Mouse (Mus musculus): ENCODE data around the gene Runx2.

Runx2 gene

DNA sequence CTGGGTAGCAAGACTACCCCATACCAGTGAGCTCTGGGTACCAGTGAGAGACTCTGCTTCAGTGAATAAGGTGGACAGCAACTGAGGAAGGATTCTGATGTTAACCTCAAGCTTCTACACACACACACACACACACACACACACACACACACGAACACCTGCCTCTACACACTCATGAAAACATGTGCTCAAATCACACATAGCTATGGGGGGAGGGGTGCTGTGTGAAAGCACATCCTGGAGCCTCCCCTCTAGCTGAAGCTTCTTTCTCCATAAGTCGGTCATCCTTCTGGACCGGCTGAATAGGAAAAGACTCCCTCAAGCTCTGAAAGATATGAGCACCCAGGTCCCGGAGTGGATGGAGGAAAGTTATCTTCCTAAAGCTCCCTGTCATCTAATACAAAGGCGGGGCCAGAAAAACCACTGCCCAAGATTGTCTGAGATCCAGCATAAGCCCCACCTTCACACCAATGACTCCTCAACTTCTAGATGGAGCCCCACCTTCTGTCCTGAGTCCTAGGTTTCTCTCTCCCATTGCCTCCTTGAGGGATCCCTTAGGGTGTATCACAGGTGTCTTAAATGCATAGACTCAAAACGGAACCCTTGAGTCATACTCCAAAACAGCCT, 152.4 kb downstream of the Runx2 start:
- DNase-seq (ENCODE audit: low spot score in 2 of 2), result no peak

DNA sequence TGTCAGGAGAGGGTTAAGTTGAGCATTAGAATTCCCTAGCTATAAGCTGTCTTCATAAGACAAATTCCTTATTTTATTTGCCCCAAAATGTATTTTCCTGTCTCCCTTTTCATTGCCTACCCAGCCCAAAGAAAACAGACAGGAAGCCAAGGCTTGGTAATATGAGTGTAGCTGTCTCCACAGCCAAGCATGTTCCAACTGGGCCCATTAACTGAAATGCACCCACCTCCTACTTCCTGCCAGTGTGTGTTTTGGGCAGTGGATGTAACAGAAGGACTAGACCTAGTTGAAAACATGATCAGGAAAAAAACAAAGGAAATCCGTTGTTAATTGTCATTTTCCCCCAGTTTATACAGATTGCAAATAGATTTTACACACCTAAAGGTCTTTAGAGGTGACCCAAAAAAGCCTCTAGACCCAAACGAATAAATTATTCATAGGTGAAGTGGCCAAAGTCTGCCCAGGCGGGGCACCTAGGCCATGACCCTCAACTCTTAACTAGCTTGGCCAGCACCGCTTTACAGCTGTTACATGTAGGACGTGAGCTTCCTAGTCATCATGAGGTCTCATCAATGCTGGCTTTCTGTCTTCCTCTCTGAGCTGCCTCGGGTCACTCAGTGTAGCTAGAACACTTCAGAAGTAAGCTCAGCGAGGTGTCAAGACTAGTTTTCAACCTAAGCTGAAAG, 154.3 kb downstream of the Runx2 start:
- DNase-seq (ENCODE audit: low spot score in 2 of 2), result no peak

DNA sequence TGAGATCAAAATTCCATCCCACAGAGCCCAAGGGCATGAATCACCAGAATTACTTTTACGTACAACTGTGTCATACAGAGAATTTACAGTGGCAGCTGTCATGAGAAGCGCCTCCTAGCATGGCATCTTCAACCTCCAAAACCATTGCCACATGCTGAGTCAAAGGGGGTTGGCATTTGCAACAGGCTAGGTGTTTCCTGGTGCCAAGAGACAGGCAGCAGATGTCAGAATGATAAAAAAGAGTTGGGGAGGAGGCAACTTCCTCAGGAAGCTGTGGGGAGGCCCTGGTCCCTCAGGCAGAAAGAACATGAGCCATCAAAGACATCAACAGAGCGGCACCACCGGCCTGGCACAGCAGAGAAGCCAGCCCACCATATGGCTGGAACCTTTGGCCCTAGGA, 160.1 kb downstream of the Runx2 start:
- peak in 1 of 2 experiments; percentile 16 for DNase-seq (ENCODE audit: low spot score in 2 of 2)

DNA sequence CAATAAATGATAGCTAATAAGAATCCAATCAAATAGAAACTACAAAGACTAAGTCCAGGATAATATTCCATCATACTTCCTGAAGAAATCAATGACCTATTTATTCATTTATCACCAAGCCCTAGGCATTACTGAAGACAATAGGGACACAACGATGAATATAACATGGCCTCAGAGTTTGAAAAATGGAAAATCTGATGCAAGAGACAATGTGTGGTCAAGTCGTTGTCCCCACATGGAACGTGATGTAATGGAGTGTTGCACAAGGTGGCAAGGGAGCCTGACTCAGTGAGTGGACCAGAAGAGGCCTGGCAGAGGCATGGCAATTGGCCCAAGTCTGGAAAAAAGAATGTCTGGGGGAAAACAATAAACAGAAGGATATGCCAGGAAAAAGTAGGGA, 161.5 kb downstream of the Runx2 start:
- no peak for DNase-seq (ENCODE audit: low spot score in 2 of 2)

DNA sequence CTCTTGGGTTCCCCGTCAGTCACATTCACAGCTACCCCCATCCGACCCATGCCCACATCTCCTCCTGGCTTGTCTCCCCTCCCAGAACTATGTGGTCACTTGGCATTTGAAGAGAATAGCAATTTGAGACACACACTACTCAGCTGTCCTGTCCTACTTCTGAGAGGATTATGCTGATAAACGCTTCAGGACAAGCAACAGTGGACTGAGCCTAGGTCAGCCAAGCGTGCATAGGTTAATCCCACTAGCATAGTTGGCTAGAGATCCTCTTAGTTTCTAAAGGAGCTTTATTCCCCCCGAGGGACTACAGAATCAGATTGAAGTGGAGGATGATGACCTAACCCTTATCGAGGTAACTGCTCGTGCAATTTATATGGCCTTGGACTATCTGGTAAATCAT, 162.5 kb downstream of the Runx2 start:
- no peak for DNase-seq (ENCODE audit: low spot score in 2 of 2)

DNA sequence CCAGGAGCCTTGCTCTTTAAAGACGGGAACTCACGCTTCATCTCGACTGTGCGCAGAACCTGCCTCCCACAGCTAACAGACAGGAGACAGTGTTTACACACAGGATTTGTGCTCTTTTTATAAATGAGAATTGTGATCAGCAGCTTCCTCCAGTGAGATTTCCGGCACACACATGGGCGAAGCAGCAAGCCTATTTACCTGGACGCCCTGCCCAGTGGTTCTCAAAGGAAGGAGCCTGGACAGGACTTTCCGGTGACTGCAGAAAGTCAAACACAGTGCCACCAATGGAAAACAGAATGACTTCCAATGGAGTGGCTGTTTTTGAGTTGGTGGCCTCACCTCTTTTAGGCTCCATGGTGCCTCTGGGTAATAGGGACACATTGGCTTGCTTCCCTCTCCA, 163.0 kb downstream of the Runx2 start:
- DNase-seq (ENCODE audit: low spot score in 2 of 2), result no peak

DNA sequence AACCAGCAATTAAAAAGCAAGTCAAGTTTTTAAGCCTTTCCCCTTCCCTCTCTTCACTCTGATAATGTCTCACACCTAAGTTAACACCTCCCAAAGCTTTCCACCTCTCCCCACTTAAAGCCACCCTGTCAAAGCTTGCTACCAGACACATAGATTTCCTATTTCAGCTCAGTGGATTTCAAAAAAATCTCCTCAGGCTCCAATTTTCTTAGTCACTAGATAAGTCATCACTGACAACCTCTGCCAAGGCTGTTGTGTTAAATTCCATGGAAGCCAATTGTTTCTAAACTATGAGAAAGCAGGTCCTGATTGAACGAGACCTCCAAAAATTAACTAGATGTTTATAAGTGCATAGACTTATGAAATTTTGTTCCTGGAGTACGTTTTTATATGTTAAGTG, 164.2 kb downstream of the Runx2 start:
- DNase-seq (ENCODE audit: low spot score in 2 of 2), result no peak

DNA sequence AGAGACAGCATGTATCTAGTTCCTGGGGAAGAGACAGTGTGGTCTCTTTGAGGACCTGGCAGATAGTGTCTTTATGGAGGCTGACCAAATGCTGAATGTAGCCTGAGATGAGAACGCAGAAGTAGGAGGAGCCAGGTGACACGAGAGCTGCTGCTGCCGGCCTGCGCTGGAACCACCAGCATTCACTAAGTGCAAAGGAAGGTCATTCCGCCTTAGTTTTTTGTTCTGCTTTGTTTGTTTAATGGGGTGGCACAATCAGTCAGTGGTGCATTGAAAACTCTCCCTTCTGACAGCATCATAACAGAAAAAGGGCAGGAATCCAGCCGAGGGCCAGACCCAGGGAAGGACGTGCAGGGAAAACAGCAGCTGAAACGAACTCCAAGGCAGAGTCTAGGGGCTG, 165.5 kb downstream of the Runx2 start:
- no peak for DNase-seq (ENCODE audit: low spot score in 2 of 2)

DNA sequence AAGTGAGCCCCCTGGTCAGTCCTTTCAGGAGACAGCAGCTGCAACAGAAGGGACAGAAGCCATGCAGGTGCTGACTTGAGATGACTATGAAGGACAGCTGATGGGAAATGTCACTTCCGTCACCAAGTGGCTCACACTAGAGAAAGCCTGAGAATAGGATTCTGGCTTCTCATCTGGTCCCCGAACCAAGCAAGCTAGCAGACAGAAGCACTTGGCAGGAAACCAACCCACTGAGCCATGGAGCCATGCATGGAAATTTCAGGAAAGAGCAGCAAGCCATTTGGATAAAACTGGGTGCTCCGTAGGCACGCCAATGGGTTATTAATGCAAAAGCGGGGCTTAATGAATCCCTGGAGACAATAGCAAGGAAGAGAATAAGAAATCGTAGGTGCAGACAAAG, 166.7 kb downstream of the Runx2 start:
- DNase-seq (ENCODE audit: low spot score in 2 of 2), result no peak

DNA sequence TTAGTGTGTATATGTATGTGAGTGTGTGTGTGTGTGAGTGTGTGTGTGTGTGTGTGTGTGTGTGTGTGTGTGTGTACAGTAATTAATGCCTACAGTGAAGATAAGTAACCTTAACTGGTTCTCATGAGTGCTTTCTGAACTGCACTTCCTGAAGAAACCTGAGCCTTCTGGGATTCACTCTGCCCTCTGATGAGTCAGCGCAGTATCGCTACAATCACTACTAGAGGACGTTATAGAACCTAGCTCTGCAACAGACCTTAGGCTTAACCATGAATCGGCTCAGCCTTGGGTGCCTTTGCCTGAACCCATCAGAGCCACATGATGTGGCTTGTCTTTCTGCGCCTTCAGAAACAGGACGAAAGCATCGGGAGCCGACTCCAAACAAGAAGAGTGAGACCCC, 169.5 kb downstream of the Runx2 start:
- no peak for DNase-seq (ENCODE audit: low spot score in 2 of 2)

DNA sequence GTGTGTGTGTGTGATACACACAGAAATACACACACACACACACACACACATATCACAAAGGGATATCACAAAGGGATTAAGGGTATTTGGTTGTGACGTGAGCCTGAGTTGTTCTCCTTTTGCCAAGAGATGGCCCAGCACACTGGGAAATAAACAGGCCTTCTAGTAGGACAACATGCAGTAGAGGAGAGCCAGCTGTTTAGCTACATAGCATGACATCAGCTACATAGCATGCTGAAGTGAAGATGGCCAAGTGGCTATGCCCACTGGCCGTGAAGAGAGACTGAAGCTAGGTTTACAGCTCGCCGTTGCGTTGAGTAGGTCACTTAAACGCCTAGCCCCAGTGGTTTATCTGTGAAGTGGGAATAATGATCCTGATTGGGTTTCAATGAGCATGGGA, 171.3 kb downstream of the Runx2 start:
- no peak for DNase-seq (ENCODE audit: low spot score in 2 of 2)

DNA sequence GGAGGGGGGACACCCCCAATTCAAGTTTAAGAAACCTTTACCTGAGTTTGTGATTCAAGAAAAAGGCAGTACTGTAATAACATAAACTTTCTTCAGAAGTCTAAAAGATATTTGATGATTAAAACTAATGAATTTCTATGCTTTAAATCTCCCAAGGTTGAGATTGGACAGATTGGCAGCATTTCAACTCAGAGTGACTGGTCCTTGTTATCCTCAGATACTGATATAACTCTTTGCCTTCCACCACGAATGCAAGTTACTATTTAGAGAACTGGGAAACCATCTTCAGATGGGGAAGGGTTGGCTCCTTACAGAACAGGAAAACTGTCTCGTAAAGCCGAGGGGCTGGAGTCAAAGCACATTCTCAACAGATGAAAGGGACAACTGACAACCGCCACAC, 172.5 kb downstream of the Runx2 start:
- no peak for DNase-seq (ENCODE audit: low spot score in 2 of 2)

DNA sequence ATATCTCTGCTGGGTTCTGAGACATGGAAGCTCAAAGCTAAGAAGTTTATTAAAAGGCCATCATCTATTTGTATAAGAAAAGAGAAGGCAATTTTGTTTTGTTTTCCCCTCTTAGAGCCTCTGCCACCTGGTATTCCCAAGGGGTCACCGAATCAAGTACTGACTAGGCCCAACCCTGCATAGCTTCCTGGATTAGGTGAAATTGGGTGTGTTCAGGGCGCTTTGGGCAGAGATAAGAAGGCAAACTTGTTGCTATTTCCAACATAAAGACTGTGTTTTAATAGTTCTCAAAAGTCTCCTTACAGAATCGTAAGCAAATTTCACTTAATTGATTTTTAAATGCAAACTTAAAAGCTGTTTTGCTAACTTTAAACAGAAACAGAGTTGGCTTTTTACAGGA, 173.7 kb downstream of the Runx2 start:
- DNase-seq (ENCODE audit: low spot score in 2 of 2), result no peak

DNA sequence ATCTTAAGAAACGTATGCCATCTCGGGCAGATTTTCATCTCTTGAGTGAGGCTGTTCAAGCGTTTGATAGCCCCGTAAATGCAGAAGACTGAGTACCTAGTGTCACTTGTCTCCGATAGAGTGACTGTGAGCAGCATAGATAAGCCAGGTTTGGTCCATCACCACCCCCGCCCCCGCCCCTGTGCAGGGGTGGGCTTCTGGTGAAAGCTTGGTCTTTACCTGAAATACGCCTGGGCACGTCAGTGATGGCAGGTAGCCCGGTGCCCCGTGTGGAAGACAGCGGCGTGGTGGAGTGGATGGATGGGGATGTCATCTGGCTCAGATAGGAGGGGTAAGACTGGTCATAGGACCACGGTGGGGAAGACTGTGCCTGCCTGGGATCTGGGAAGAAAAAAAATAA, 175.2 kb downstream of the Runx2 start:
- DNase-seq (ENCODE audit: low spot score in 2 of 2), result no peak

DNA sequence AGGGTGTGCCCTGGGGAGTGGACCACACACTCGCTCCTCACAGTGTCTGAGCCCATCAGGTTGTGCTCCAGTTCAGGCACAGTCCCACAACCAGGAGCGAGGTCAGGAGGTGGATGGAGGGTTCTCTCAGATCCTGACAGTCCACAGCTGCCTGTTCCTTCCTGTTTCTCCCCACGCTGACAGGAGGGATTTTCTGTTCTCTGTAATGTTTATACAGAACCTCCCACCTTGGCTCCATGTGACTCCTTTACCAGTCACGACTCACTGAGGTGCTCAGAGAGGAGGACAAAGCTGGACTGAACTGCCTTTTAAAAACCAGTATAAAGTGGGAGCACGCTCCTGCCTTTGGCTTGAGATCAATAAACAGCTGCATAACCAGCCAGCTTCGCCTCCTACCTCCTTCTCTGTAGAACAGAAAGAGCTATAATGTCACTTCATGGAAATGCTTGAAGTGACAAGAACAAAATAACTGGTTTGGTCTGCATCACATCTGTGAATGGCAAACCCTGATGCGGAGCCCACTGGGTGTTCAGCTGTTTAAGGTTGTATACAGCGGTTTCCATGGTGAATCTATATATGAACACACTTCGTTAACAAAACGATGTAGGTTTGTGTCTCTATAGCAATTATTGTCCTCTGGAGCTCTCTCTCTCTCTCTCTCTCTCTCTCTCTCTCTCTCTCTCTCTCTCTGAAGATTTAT, 177.3 kb downstream of the Runx2 start:
- peak; percentile 65 to 68 for DNase-seq (ENCODE audit: low spot score in 2 of 2)

DNA sequence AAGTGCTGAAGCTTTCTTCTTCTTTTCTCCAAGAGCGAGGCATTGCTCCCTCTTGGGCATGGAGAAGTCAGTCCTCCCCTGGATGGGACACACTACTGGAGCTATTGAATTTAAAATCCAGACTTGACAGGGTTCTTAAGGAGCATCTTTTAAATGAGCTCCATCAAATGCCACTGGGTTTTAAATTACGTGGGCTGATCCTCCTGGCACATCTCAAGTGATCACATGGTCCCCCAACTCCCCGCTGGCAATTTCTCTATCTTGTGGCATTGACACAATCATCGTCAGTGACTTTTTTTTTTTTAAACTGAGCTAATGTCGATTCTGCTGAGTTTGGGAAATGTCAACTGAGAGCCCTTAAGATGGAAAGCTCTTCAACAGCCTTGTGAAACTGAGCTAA, 180.1 kb downstream of the Runx2 start:
- DNase-seq (ENCODE audit: low spot score in 2 of 2), result no peak

DNA sequence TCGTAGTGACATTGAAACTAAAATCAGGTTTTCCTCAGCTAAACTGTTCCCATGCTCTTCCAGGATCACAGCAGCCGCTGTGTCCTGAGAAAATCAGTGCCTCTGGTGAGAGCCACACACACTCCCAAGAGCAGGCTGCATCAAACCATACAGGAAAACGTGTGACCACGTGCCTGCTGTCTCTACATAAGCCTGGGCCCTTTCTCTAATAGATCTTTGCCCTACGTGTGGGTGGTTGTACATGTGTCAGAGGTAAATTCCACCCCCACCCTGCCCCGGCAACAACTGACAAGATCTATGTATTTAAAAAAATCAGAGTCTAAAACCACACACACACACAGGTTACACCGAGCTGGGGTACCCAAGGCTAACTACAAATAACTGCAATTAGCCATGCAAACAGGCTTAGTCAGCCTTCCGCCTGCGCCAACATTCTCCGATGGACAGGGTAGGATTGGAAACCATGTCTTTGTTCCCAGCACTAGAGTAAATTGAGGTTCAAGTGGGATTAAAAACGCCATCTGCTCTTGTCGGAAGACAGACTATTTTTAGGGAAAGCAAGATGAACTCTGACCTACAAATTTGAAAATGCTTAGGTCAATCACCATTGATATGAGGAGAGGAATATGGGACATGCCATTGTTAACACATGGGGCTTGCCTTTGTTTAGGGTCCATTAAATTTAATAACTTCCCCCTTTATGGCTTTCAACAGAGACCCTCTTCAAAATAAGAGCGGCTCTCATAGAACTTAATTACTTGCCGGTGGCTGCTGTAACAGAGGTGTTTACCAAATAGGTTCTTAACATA, 180.8 kb downstream of the Runx2 start:
- no peak for DNase-seq (ENCODE audit: low spot score in 2 of 2)

DNA sequence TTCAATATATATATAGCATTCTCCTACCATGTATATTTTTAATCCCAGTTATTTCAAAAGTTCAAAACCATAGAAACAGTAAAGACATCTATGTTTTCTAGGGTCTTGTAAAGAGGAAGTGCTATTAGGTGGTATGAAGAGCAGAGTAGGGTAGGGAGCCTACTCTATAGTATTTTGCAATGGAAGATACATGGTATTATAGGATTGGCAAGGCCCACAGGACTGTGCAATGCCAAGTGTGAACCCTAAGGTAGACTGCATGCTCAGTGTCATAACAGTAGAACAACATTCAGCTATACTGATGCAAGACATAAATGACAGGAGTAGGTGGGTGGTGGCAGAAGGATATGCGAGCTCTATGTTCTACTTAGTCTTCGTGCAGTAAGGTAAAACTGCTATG, 181.7 kb downstream of the Runx2 start:
- no peak for DNase-seq (ENCODE audit: low spot score in 2 of 2)

DNA sequence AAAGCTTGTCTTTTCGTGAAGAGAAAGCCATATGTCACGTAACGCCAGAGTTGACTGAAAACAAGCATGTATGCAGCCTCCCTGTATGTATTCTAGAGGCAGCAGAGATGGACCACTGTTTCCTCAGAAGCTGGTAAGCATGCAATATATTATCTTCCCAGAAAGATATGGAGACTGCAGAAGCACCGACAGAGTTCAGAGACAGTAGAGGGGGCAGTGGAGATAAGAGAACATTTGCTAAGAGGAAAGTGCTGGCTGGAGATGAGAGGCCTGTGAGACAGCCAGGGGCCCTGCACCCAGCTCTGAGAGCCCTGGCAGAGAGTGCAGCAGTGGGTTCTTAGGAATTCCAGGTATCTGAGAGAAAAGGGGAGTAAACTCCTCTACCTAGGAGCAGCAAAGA, 182.3 kb downstream of the Runx2 start:
- DNase-seq (ENCODE audit: low spot score in 2 of 2), result no peak

DNA sequence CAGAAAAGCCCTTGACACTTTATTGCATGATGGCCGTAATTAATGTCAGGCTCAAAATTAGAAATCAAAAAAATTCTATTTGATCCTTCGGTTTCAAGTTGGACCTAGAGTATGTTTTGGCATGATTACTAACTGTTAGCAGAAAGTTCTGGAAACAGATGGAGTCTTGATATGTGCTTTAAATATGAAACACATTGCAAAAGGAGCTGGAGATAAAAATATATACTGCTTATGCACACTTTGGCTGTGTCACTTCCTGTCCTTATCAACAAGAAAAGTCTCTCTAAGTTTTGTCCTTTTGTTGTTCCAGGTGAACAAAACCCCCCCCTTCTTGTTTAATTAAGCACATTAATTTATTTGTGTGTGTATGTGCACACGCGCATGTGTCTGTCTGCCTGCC, 183.0 kb downstream of the Runx2 start:
- no peak for DNase-seq (ENCODE audit: low spot score in 2 of 2)

DNA sequence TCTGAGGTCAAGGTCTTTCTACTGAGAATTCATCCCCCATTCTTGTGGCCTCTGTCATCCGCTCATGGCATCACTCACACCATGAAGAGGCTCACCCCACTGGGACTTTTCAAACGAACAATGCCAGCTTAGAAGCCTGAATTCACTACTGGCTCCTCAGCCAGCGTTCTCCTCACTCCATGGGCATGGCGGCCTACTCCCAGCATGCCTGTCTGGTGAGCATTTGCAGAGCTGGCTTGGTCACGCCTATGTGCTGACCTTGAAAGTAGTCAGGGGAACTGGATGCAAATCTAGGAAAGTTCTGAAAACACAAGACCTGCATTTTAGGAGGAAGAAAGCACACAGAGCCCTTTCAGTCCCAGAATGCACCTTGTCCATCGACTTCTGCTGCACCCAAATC, 187.3 kb downstream of the Runx2 start:
- DNase-seq (ENCODE audit: low spot score in 2 of 2), result no peak

DNA sequence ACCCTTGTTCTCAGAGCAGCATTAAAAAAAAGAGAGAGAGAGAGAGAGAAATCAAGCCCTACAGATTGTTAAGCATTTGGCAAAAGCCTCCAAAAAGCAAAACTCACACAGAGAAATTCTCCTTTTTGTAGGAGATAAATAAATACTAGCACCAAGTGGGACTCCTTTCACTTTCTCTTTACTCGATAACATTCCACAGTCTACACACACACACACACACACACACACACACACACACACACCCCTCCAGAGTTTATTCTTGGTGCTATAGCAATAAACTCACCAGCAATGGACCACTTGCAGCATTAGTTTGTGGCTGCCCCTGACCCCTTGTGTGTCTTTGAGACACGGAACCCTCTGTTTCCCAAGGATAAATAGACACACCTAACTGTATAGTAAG, 190.9 kb downstream of the Runx2 start:
- DNase-seq (ENCODE audit: low spot score in 2 of 2), result no peak

DNA sequence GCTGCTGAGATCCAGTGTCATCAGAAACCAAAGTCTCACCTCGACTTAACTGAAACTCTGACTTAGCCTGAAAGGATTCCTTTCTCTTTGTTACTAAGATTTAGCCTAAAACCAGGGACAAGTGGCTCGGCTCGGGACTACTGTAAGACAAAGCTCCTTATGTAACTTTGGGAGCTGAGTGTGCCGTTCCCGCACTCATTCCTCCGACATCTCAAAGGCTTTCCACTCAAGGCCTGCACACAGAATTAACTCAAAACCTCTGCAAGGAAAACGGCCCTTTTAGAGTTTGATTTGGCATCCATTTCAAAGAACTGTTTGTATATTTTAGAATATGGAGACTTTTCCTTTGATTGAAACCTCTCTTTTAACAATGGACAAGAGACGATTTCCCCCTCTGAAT, 191.3 kb downstream of the Runx2 start:
- DNase-seq (ENCODE audit: low spot score in 2 of 2), result no peak
